Mouse (Mus musculus): Measurements from ENCODE around the gene Gpbp1.

DNA sequence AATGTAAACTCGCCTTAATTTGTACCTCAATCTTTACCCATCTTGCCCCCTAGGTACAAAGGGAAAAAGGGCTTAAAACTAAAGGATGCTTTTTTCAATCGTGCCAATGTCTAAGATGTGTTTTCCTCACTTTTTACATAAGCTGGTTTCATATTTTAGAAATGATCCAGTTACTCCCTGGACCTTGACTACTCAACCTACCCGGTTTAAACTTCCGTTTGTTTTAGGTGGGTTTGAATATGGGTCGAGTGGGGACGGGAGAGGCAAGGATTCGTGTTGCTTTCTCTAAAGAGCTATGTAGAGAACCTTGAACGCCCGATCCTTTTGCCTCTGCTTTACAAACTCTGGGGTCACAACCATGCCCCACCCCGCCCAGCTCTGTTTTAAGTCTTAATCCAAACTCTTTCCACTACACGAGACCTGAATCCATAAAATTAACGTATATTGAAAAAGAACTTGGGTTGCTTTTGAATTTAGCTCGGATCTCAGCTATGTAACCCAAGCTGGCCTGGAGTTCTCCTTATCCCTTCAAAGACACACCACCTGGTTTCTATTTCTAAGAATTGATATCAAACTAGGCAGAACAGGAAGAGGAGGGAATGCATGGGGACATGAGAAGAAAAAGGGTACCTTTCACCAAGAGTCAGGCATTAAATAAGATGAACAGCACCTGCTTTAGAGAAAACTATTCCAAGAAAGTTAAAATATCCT, 1.3 kb upstream of the Gpbp1 start:
- TF ChIP-seq CTCF (conservative IDR thresholded peaks at IDR 0.05; ENCODE audit: low read length) (no peak), NANOG (IDR thresholded peaks at IDR 0.05; ENCODE audit: borderline replicate concordance, low read length) (no peak)
